Mouse (Mus musculus) midbrain, embryonic 15.5 days (tissue): ENCODE results near the gene Rnaset2b. TPM values are rescaled to one million over a fixed set of nuclear protein-coding genes. Genes with fewer than 3 reads are reported as not detected.
"Not testable (repeated sequence)": the region's sequence is repeated elsewhere in the genome, so short reads cannot be mapped to it uniquely, and the experiment has no call there.

Experiments
- ATAC-seq: fragments of 200-750 bp; cut with Nextera tagmentation; replicated peaks from 2 replicates; pipeline ENCODE4 v1.8.0; 2017; ENCODE audit warnings: moderate TSS enrichment
- H3K27ac ChIP-seq: fragments of 300-500 bp; sonication (generic); 2 replicates; pipeline ENCODE4 v1.5.1; 2015; ENCODE audit warnings: mild to moderate bottlenecking, inconsistent platforms
- H3K27me3 ChIP-seq: fragments of 300-500 bp; sonication (generic); replicated peaks from 2 replicates; pipeline ENCODE4 v1.6.1; 2015; ENCODE audit warnings: inconsistent platforms
- H3K36me3 ChIP-seq: fragments of 300-500 bp; sonication (generic); replicated peaks from 2 replicates; pipeline ENCODE4 v1.6.1; 2015; ENCODE audit warnings: inconsistent platforms
- H3K4me1 ChIP-seq: fragments of 300-500 bp; sonication (generic); 2 replicates; pipeline ENCODE4 v1.6.1; 2015; ENCODE audit warnings: inconsistent platforms
- H3K4me2 ChIP-seq: fragments of 300-500 bp; sonication (generic); 2 replicates; pipeline ENCODE4 v1.6.1; 2015; ENCODE audit warnings: inconsistent platforms, mild to moderate bottlenecking, moderate library complexity
- H3K4me3 ChIP-seq: fragments of 300-500 bp; sonication (generic); 2 replicates; pipeline ENCODE4 v1.5.1; 2015; ENCODE audit warnings: mild to moderate bottlenecking, inconsistent platforms
- H3K9ac ChIP-seq: fragments of 300-500 bp; sonication (generic); 2 replicates; pipeline ENCODE4 v1.6.1; 2015; ENCODE audit warnings: mild to moderate bottlenecking, inconsistent platforms
- H3K9me3 ChIP-seq: fragments of 300-500 bp; sonication (generic); 2 replicates; pipeline ENCODE4 v1.6.1; 2016; ENCODE audit warnings: inconsistent platforms
- WGBS: fragments of 180-500 bp; shearing (Covaris S2); methylation state at CpG from one replicate; pipeline ENCODE4 v1.1.7; 2015; ENCODE audit warnings: mixed read lengths; 5-methylcytosine and 5-hydroxymethylcytosine counted together
- polyA plus RNA-seq: library from polyadenylated mRNA; unstranded; fragments of >200 nt; fragmentation: Nextera tagmentation; extraction: Ambion mirVana; gene quantifications from 2 replicates; pipeline ENCODE4 v1.2.1, GENCODE M21; 2015

The Rnaset2b gene
- polyA plus RNA-seq, 1 experiment from 2014 or later: 76.6 TPM

GRCm38 (mm10) chr17:6997778-6998490 lies 27.5 kb downstream of the Rnaset2b start:
- H3K9me3 ChIP-seq, ATAC-seq, H3K36me3 ChIP-seq, H3K9ac ChIP-seq, H3K4me1 ChIP-seq, H3K4me2 ChIP-seq, H3K4me3 ChIP-seq, H3K27ac ChIP-seq, H3K27me3 ChIP-seq: not testable (repeated sequence)
- 100% methylated on average over 1 of the region's 7 CpGs for WGBS

- not testable (repeated sequence) for ATAC-seq, H3K27me3 ChIP-seq, H3K9ac ChIP-seq, H3K4me3 ChIP-seq, H3K36me3 ChIP-seq, H3K27ac ChIP-seq, H3K9me3 ChIP-seq, H3K4me2 ChIP-seq, H3K4me1 ChIP-seq
- 86% methylated on average over 9 of the region's 12 CpGs for WGBS
These were observed 31.6 kb downstream of the Rnaset2b start for GRCm38 (mm10) chr17:7001790-7002585.

- not testable (repeated sequence) for H3K36me3 ChIP-seq, H3K9me3 ChIP-seq, H3K27ac ChIP-seq, H3K4me1 ChIP-seq, ATAC-seq, H3K27me3 ChIP-seq, H3K9ac ChIP-seq, H3K4me2 ChIP-seq, H3K4me3 ChIP-seq
- WGBS: no CpG with 5 or more reads among the region's 3 CpGs
These were observed 33.0 kb downstream of the Rnaset2b start for GRCm38 (mm10) chr17:7003392-7003791.

- ATAC-seq, H3K4me3 ChIP-seq, H3K4me2 ChIP-seq, H3K4me1 ChIP-seq, H3K36me3 ChIP-seq, H3K27me3 ChIP-seq, H3K9ac ChIP-seq, H3K9me3 ChIP-seq, H3K27ac ChIP-seq: not testable (repeated sequence)
- 27% methylated on average over 3 of the region's 4 CpGs for WGBS
These were observed 35.2 kb downstream of the Rnaset2b start for GRCm38 (mm10) chr17:7005646-7006045.

- not testable (repeated sequence) for H3K4me2 ChIP-seq, H3K9ac ChIP-seq, H3K27ac ChIP-seq, H3K4me3 ChIP-seq, H3K4me1 ChIP-seq, H3K27me3 ChIP-seq, H3K9me3 ChIP-seq, H3K36me3 ChIP-seq, ATAC-seq
These were observed 38.5 kb downstream of the Rnaset2b start for GRCm38 (mm10) chr17:7008885-7009284.

GRCm38 (mm10) chr17:7009440-7009839 lies 39.0 kb downstream of the Rnaset2b start:
- H3K4me3 ChIP-seq, H3K36me3 ChIP-seq, H3K4me2 ChIP-seq, H3K9me3 ChIP-seq, H3K27ac ChIP-seq, H3K4me1 ChIP-seq, H3K27me3 ChIP-seq, H3K9ac ChIP-seq, ATAC-seq: not testable (repeated sequence)
- no CpG with 5 or more reads among the region's 7 CpGs for WGBS

GRCm38 (mm10) chr17:7009901-7010300 lies 39.5 kb downstream of the Rnaset2b start:
- ATAC-seq, H3K27ac ChIP-seq, H3K4me2 ChIP-seq, H3K27me3 ChIP-seq, H3K36me3 ChIP-seq, H3K9me3 ChIP-seq, H3K4me3 ChIP-seq, H3K4me1 ChIP-seq, H3K9ac ChIP-seq: not testable (repeated sequence)
- WGBS: 76% methylated on average over 4 of the region's 9 CpGs

- not testable (repeated sequence) for H3K4me2 ChIP-seq
These were observed 43.8 kb downstream of the Rnaset2b start for GRCm38 (mm10) chr17:7014190-7014589.

GRCm38 (mm10) chr17:7025257-7025656 lies 54.8 kb downstream of the Rnaset2b start, which contains the start of gene Gm1604a:
Gene Gm1604a (plus strand): TSS chr17:7025568.
- not testable (repeated sequence) for H3K27me3 ChIP-seq, H3K4me3 ChIP-seq, H3K4me1 ChIP-seq, H3K27ac ChIP-seq, H3K9me3 ChIP-seq, H3K9ac ChIP-seq, H3K36me3 ChIP-seq
- 2% methylated on average over 6 of the region's 14 CpGs for WGBS
- H3K4me2 ChIP-seq: peak within 1 kb of the TSS; percentile 24; the same call in 1 of the 2 replicates
- ATAC-seq: peak; percentile 88

More at GRCm38 (mm10) chr17:7014190-7014589, 43.8 kb downstream of the Rnaset2b start:
- H3K4me1 ChIP-seq, H3K27me3 ChIP-seq, H3K27ac ChIP-seq, ATAC-seq, H3K9ac ChIP-seq, H3K36me3 ChIP-seq, H3K4me3 ChIP-seq, H3K9me3 ChIP-seq: not testable (repeated sequence)
- WGBS: no CpG with 5 or more reads among the region's 1 CpGs

GRCm38 (mm10) chr17:7025764-7026346 lies 55.4 kb downstream of the Rnaset2b start:
- H3K4me2 ChIP-seq, H3K4me1 ChIP-seq, H3K9me3 ChIP-seq, H3K36me3 ChIP-seq, H3K27ac ChIP-seq, H3K4me3 ChIP-seq, H3K27me3 ChIP-seq, H3K9ac ChIP-seq: not testable (repeated sequence)
- peak; percentile 57 for ATAC-seq
- 34% methylated on average over 3 of the region's 14 CpGs for WGBS

GRCm38 (mm10) chr17:7030204-7030603 lies 59.8 kb downstream of the Rnaset2b start:
- H3K4me2 ChIP-seq, H3K4me3 ChIP-seq, H3K27me3 ChIP-seq, ATAC-seq, H3K9me3 ChIP-seq, H3K27ac ChIP-seq, H3K36me3 ChIP-seq, H3K4me1 ChIP-seq, H3K9ac ChIP-seq: not testable (repeated sequence)
- WGBS: 77% methylated on average over 5 of the region's 7 CpGs

GRCm38 (mm10) chr17:7030622-7031174 lies 60.3 kb downstream of the Rnaset2b start:
- not testable (repeated sequence) for H3K4me2 ChIP-seq, H3K4me3 ChIP-seq, H3K36me3 ChIP-seq, H3K9ac ChIP-seq, H3K27ac ChIP-seq, ATAC-seq, H3K9me3 ChIP-seq, H3K27me3 ChIP-seq, H3K4me1 ChIP-seq
- 68% methylated on average over 3 of the region's 6 CpGs for WGBS
